16 mouse cellular contexts compared by ENCODE assay signal in the genomic region with DNA sequence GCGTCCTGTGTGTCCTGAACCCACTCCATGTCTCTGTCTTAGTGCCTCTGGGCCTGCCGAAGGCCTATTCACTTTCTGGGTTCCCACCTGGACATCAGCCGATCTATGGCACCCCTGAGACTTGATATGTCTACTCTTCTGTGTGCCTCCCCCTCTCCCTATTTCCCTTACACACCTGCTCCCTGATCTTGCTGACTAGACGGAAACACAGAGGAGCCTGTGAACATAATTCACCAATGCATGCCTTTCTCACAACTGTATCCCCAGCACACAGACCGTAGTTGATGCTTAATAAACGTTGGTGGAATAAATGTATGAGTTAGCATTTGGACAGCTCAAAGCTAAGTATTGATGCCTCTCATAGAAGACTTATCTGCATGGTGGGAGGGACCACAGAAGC.
DNase-seq lines count a peak whose midpoint lies in the region; ATAC-seq lines count a peak whose summit lies in the region.
"Had no signal": no experiment of that assay in that cellular context is flagged by ENCODE, and none has a peak within 500 bp of the region (broad histone marks: within the 10 kb centered on the region; RNA-seq: fewer than 3 reads in every experiment).

No protein-coding gene starts in this region.

- no peak overlapping the region for H3K4me3 ChIP-seq in forebrain, embryonic 13.5 days
- no peak overlapping the region for H3K4me3 ChIP-seq in forebrain, embryonic 16.5 days (replicated peaks; ENCODE audit: low read length)
- peak overlapping the region; percentile 60 for H3K4me3 ChIP-seq in megakaryocyte, embryonic 14.5 days (replicated peaks)
- no peak overlapping the region for H3K4me3 ChIP-seq in midbrain, embryonic 13.5 days (replicated peaks)
- no peak overlapping the region for H3K4me3 ChIP-seq in kidney, embryonic 14.5 days (ENCODE audit: low read length)
- H3K4me3 ChIP-seq: heart, embryonic 10.5 days; kidney, embryonic 15.5 days; liver, embryonic 13.5 days; lung, embryonic 15.5 days had no signal

- H3K4me1 ChIP-seq in forebrain, embryonic 13.5 days, result peaks cover 8% of the 10 kb centered on the region
- peaks cover 16% of the 10 kb centered on the region for H3K4me1 ChIP-seq in forebrain, embryonic 16.5 days (replicated peaks; ENCODE audit: control insufficient read depth, insufficient read depth, low read length)
- peaks cover 66% of the 10 kb centered on the region for H3K4me1 ChIP-seq in megakaryocyte, embryonic 14.5 days
- H3K4me1 ChIP-seq in midbrain, embryonic 13.5 days (replicated peaks), result peaks cover 26% of the 10 kb centered on the region
- no peaks in the 10 kb centered on the region for H3K4me1 ChIP-seq in kidney, embryonic 14.5 days (ENCODE audit: control insufficient read depth, insufficient read depth, low read length)
- H3K4me1 ChIP-seq: kidney, embryonic 15.5 days; liver, embryonic 13.5 days; lung, embryonic 15.5 days had no signal

- ATAC-seq in forebrain, embryonic 13.5 days, result peak; percentile 8; the same call in 1 of the 2 replicates
- no peak; the same call in 1 of the 2 replicates for ATAC-seq in forebrain, embryonic 16.5 days
- ATAC-seq in megakaryocyte, adult 5-6 weeks (ENCODE audit: poor library complexity, severe bottlenecking), result no peak
- no peak for ATAC-seq in midbrain, embryonic 13.5 days
- ATAC-seq in kidney, embryonic 14.5 days (ENCODE audit: low FRiP score, low TSS enrichment), result no peak
- ATAC-seq: CD4-positive, CD25-positive, alpha-beta regulatory T cell, adult 4 months had no signal

- DNase-seq in gastrocnemius, postnatal 4 days (ENCODE audit: low spot score in 2 of 2), result no peak
- DNase-seq in layer of hippocampus, adult 9-10 months (ENCODE audit: low spot score), result no peak
- DNase-seq: cerebellum, adult 9-11 months; gastrocnemius, postnatal 25 days; heart, postnatal 14 days; liver, embryonic 13.5 days had no signal

- H3K27ac ChIP-seq in forebrain, embryonic 13.5 days, result no peak overlapping the region; the same call in 1 of the 2 replicates
- no peak overlapping the region; the same call in 1 of the 2 replicates for H3K27ac ChIP-seq in forebrain, embryonic 16.5 days (ENCODE audit: low read length)
- H3K27ac ChIP-seq in midbrain, embryonic 13.5 days, result peak overlapping the region; percentile 76
- no peak overlapping the region for H3K27ac ChIP-seq in kidney, embryonic 14.5 days (ENCODE audit: low read depth, low read length)
- H3K27ac ChIP-seq: heart, embryonic 10.5 days; kidney, embryonic 15.5 days; liver, embryonic 13.5 days; lung, embryonic 15.5 days had no signal

- H3K4me2 ChIP-seq in forebrain, embryonic 13.5 days, result no peak overlapping the region
- H3K4me2 ChIP-seq in forebrain, embryonic 16.5 days (ENCODE audit: low read length), result no peak overlapping the region
- H3K4me2 ChIP-seq in midbrain, embryonic 13.5 days (replicated peaks), result no peak overlapping the region
- H3K4me2 ChIP-seq in kidney, embryonic 14.5 days (replicated peaks; ENCODE audit: low read depth, low read length), result no peak overlapping the region
- H3K4me2 ChIP-seq: kidney, embryonic 15.5 days; liver, embryonic 13.5 days; lung, embryonic 15.5 days had no signal

- WGBS in forebrain, embryonic 13.5 days, result 89% methylated on average over 6 of the region's 6 CpGs
- WGBS in forebrain, embryonic 16.5 days, result 87% methylated on average over 6 of the region's 6 CpGs
- 70% methylated on average over 6 of the region's 6 CpGs for WGBS in midbrain, embryonic 13.5 days
- 86% methylated on average over 6 of the region's 6 CpGs for whole genome bisulfite sequencing in kidney, embryonic 14.5 days

- H3K27me3 ChIP-seq in forebrain, embryonic 13.5 days, result no peaks in the 10 kb centered on the region
- no peaks in the 10 kb centered on the region for H3K27me3 ChIP-seq in forebrain, embryonic 16.5 days (replicated peaks; ENCODE audit: control insufficient read depth, insufficient read depth, low read length)
- H3K27me3 ChIP-seq in megakaryocyte, embryonic 14.5 days (replicated peaks), result no peaks in the 10 kb centered on the region
- H3K27me3 ChIP-seq in midbrain, embryonic 13.5 days, result no peaks in the 10 kb centered on the region
- H3K27me3 ChIP-seq in kidney, embryonic 14.5 days (ENCODE audit: control insufficient read depth, insufficient read depth, low read length), result no peaks in the 10 kb centered on the region
- H3K27me3 ChIP-seq: kidney, embryonic 15.5 days; liver, embryonic 13.5 days; lung, embryonic 15.5 days had no signal

- H3K9me3 ChIP-seq in forebrain, embryonic 13.5 days (replicated peaks), result no peaks in the 10 kb centered on the region
- H3K9me3 ChIP-seq in forebrain, embryonic 16.5 days (ENCODE audit: control insufficient read depth, low read length), result no peaks in the 10 kb centered on the region
- H3K9me3 ChIP-seq in megakaryocyte, embryonic 14.5 days, result no peaks in the 10 kb centered on the region
- no peaks in the 10 kb centered on the region for H3K9me3 ChIP-seq in midbrain, embryonic 13.5 days
- no peaks in the 10 kb centered on the region for H3K9me3 ChIP-seq in kidney, embryonic 14.5 days (ENCODE audit: control insufficient read depth, low read length)
- H3K9me3 ChIP-seq: heart, embryonic 10.5 days; kidney, embryonic 15.5 days; liver, embryonic 13.5 days; lung, embryonic 15.5 days had no signal

- no peaks in the 10 kb centered on the region for H3K36me3 ChIP-seq in forebrain, embryonic 13.5 days (ENCODE audit: poor library complexity, severe bottlenecking)
- no peaks in the 10 kb centered on the region for H3K36me3 ChIP-seq in forebrain, embryonic 16.5 days (ENCODE audit: control insufficient read depth, insufficient read depth)
- H3K36me3 ChIP-seq in megakaryocyte, embryonic 14.5 days (replicated peaks; ENCODE audit: low read length), result no peaks in the 10 kb centered on the region
- H3K36me3 ChIP-seq in midbrain, embryonic 13.5 days, result no peaks in the 10 kb centered on the region
- H3K36me3 ChIP-seq in kidney, embryonic 14.5 days (ENCODE audit: control insufficient read depth, insufficient read depth, low read length), result no peaks in the 10 kb centered on the region
- H3K36me3 ChIP-seq: heart, embryonic 10.5 days; kidney, embryonic 15.5 days; liver, embryonic 13.5 days; lung, embryonic 15.5 days had no signal

- H3K9ac ChIP-seq in forebrain, embryonic 13.5 days, result no peak overlapping the region
- no peak overlapping the region for H3K9ac ChIP-seq in forebrain, embryonic 16.5 days (replicated peaks; ENCODE audit: low read depth, low read length)
- no peak overlapping the region for H3K9ac ChIP-seq in midbrain, embryonic 13.5 days (replicated peaks)
- H3K9ac ChIP-seq in kidney, embryonic 14.5 days (ENCODE audit: low read depth, low read length), result no peak overlapping the region
- H3K9ac ChIP-seq: kidney, embryonic 15.5 days; liver, embryonic 13.5 days; lung, embryonic 15.5 days had no signal
